Mouse (Mus musculus): ENCODE results near the gene Arap1. TPM values are rescaled to one million over a fixed set of nuclear protein-coding genes. Genes with fewer than 3 reads are reported as not detected.

Gene Arap1
- polyA plus RNA-seq, 1 experiment = 41.8 TPM

DNA sequence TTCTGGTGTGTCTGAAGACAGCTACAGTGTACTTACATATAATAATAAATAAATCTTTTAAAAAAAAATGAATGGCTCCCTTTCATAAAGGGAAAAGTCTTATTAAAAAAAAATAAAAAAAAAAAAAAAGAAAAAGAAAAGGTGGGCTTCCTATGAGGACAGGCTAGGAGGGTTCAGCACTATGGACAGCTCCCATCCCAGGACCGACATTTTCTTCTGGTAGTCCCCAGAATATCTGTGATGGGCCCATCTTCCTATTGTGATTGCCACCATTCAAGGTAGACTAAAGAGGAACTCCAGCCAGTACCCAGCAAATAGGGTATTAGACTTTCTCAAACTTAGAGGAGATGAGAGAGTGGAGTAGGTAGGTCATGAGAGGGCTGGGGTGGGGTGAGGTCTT lies 90.0 kb downstream of the Arap1 start:
- no peaks in the 10 kb centered on the region for H3K4me1 ChIP-seq (ENCODE audit: control insufficient read depth, insufficient read depth, low read length)
- TF ChIP-seq POLR2A (IDR thresholded peaks at IDR 0.05; ENCODE audit: borderline replicate concordance, insufficient read depth, low read length) (no peak), CTCF (IDR thresholded peaks at IDR 0.05; ENCODE audit: borderline replicate concordance, insufficient read depth, low read depth, low read length) (no peak)
- H3K27me3 ChIP-seq (ENCODE audit: control insufficient read depth, insufficient read depth, low read length) = no peaks in the 10 kb centered on the region
- no peak for DNase-seq
- no peak overlapping the region for H3K4me3 ChIP-seq (replicated peaks; ENCODE audit: insufficient read depth, low read depth, low read length)
- 61% methylated on average over 1 of the region's 1 CpGs for WGBS
- H3K27ac ChIP-seq (ENCODE audit: insufficient read depth, low read length) = no peak overlapping the region

DNA sequence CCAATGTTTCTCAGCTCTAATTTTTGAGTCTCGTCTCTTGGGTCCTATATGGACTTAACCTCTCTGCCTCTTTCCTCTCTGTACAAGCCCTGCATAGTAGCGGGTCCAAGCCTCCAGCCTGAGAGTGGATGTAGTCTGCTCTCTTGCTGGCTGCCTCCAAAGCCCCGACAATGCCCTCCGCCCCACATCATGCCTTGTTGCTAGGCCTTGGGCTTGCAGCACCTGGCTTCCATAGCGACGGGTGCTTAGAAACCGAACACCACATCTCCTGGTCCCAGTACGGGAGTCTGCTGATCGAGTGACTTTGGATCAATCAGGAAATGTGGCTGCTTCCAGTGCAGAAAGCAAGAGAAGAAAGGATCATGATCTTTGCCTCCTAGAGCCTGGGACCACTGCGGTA lies 95.2 kb downstream of the Arap1 start:
- TF ChIP-seq CTCF (IDR thresholded peaks at IDR 0.05; ENCODE audit: borderline replicate concordance, insufficient read depth, low read depth, low read length) = no peak
- no peak for TF ChIP-seq POLR2A (IDR thresholded peaks at IDR 0.05; ENCODE audit: borderline replicate concordance, insufficient read depth, low read length)
- Histone ChIP-seq H3K27me3 (ENCODE audit: control insufficient read depth, insufficient read depth, low read length) (no peaks in the 10 kb centered on the region), H3K4me1 (ENCODE audit: control insufficient read depth, insufficient read depth, low read length) (peaks cover 5% of the 10 kb centered on the region), H3K4me3 (replicated peaks; ENCODE audit: insufficient read depth, low read depth, low read length) (no peak overlapping the region), H3K27ac (ENCODE audit: insufficient read depth, low read length) (no peak overlapping the region)
- 79% methylated on average over 10 of the region's 10 CpGs for WGBS
- DNase-seq = no peak

DNA sequence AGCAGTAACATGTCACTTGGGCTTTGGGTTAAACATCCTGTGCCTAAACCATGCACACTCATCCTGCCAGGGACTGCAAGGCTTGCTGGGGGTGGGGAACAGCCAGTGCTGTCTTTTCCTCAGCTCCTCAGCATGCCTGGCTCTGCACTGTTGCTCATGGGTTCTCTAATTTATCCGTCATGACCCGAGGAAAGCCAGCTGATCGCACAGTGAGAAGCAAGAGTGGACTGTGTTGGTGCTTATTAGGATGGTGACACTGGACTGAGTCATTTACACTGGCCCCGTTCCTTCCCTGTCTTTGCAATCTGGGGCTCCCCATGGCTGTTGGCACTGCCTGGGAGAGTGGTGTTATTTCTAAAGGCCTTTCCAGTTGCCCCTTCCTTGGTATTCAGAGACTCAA lies 96.3 kb downstream of the Arap1 start:
- Histone ChIP-seq H3K4me3 (replicated peaks; ENCODE audit: insufficient read depth, low read depth, low read length) (no peak overlapping the region), H3K27ac (ENCODE audit: insufficient read depth, low read length) (no peak overlapping the region), H3K27me3 (ENCODE audit: control insufficient read depth, insufficient read depth, low read length) (no peaks in the 10 kb centered on the region), H3K4me1 (ENCODE audit: control insufficient read depth, insufficient read depth, low read length) (peaks cover 5% of the 10 kb centered on the region)
- 16% methylated on average over 4 of the region's 4 CpGs for WGBS
- no peak for TF ChIP-seq POLR2A (IDR thresholded peaks at IDR 0.05; ENCODE audit: borderline replicate concordance, insufficient read depth, low read length)
- peak in 1 of 2 experiments; percentile 26 for DNase-seq

GRCm38 (mm10) chr7:101449855-101450254 lies 102.0 kb downstream of the Arap1 start:
- Histone ChIP-seq H3K27me3 (ENCODE audit: control insufficient read depth, insufficient read depth, low read length) (no peaks in the 10 kb centered on the region; the same call in 1 of the 2 replicates), H3K4me3 (replicated peaks; ENCODE audit: insufficient read depth, low read depth, low read length) (no peak overlapping the region), H3K27ac (ENCODE audit: insufficient read depth, low read length) (no peak overlapping the region), H3K4me1 (ENCODE audit: control insufficient read depth, insufficient read depth, low read length) (peaks cover 3% of the 10 kb centered on the region; the same call in 1 of the 2 replicates)
- TF ChIP-seq CTCF (IDR thresholded peaks at IDR 0.05; ENCODE audit: borderline replicate concordance, insufficient read depth, low read depth, low read length) (no peak), POLR2A (IDR thresholded peaks at IDR 0.05; ENCODE audit: borderline replicate concordance, insufficient read depth, low read length) (no peak)
- WGBS = 6% methylated on average over 3 of the region's 3 CpGs
- no peak for DNase-seq

- Histone ChIP-seq H3K4me1 (ENCODE audit: control insufficient read depth, insufficient read depth, low read length) (peaks cover 3% of the 10 kb centered on the region), H3K4me3 (replicated peaks; ENCODE audit: insufficient read depth, low read depth, low read length) (peak overlapping the region; percentile 51), H3K27me3 (ENCODE audit: control insufficient read depth, insufficient read depth, low read length) (no peaks in the 10 kb centered on the region; the same call in 1 of the 2 replicates), H3K27ac (ENCODE audit: insufficient read depth, low read length) (no peak overlapping the region)
- TF ChIP-seq POLR2A (IDR thresholded peaks at IDR 0.05; ENCODE audit: borderline replicate concordance, insufficient read depth, low read length) (no peak), CTCF (IDR thresholded peaks at IDR 0.05; ENCODE audit: borderline replicate concordance, insufficient read depth, low read depth, low read length) (peak; percentile 97)
- WGBS = under 1% methylated on average over 61 of the region's 68 CpGs
- peak; percentile 71 to 89 for DNase-seq
These were observed 102.8 kb downstream of the Arap1 start for GRCm38 (mm10) chr7:101450422-101451401.

- Histone ChIP-seq H3K4me3 (replicated peaks; ENCODE audit: insufficient read depth, low read depth, low read length) (no peak overlapping the region), H3K27me3 (ENCODE audit: control insufficient read depth, insufficient read depth, low read length) (no peaks in the 10 kb centered on the region; the same call in 1 of the 2 replicates), H3K27ac (ENCODE audit: insufficient read depth, low read length) (no peak overlapping the region), H3K4me1 (ENCODE audit: control insufficient read depth, insufficient read depth, low read length) (peaks cover 3% of the 10 kb centered on the region)
- WGBS = 73% methylated on average over 3 of the region's 3 CpGs
- DNase-seq = no peak
- TF ChIP-seq POLR2A (IDR thresholded peaks at IDR 0.05; ENCODE audit: borderline replicate concordance, insufficient read depth, low read length) (no peak), CTCF (IDR thresholded peaks at IDR 0.05; ENCODE audit: borderline replicate concordance, insufficient read depth, low read depth, low read length) (no peak)
These were observed 104.8 kb downstream of the Arap1 start for GRCm38 (mm10) chr7:101452669-101453068.

GRCm38 (mm10) chr7:101453296-101453695 lies 105.4 kb downstream of the Arap1 start:
- TF ChIP-seq CTCF (IDR thresholded peaks at IDR 0.05; ENCODE audit: borderline replicate concordance, insufficient read depth, low read depth, low read length) (no peak), POLR2A (IDR thresholded peaks at IDR 0.05; ENCODE audit: borderline replicate concordance, insufficient read depth, low read length) (no peak)
- no peak for DNase-seq

GRCm38 (mm10) chr7:101453725-101454124 lies 105.9 kb downstream of the Arap1 start:
- no peak for TF ChIP-seq POLR2A (IDR thresholded peaks at IDR 0.05; ENCODE audit: borderline replicate concordance, insufficient read depth, low read length)
- no peak for TF ChIP-seq CTCF (IDR thresholded peaks at IDR 0.05; ENCODE audit: borderline replicate concordance, insufficient read depth, low read depth, low read length)
- Histone ChIP-seq H3K27me3 (ENCODE audit: control insufficient read depth, insufficient read depth, low read length) (no peaks in the 10 kb centered on the region; the same call in 1 of the 2 replicates), H3K27ac (ENCODE audit: insufficient read depth, low read length) (no peak overlapping the region), H3K4me3 (replicated peaks; ENCODE audit: insufficient read depth, low read depth, low read length) (peak overlapping the region; percentile 2), H3K4me1 (ENCODE audit: control insufficient read depth, insufficient read depth, low read length) (peaks cover 3% of the 10 kb centered on the region)
- DNase-seq = no peak
- 54% methylated on average over 8 of the region's 8 CpGs for WGBS

More at GRCm38 (mm10) chr7:101453296-101453695, 105.4 kb downstream of the Arap1 start:
- H3K4me1 ChIP-seq (ENCODE audit: control insufficient read depth, insufficient read depth, low read length) = peaks cover 3% of the 10 kb centered on the region
- WGBS = 85% methylated on average over 3 of the region's 3 CpGs
- no peaks in the 10 kb centered on the region; the same call in 1 of the 2 replicates for H3K27me3 ChIP-seq (ENCODE audit: control insufficient read depth, insufficient read depth, low read length)
- H3K4me3 ChIP-seq (replicated peaks; ENCODE audit: insufficient read depth, low read depth, low read length) = peak overlapping the region; percentile 16
- no peak overlapping the region for H3K27ac ChIP-seq (ENCODE audit: insufficient read depth, low read length)
